In genomic region chr12:32141766-32142165, GRCm38 (mm10) we compare ENCODE assay signal across 25 mouse cellular contexts.
"Had no signal": no experiment of that assay in that cellular context is flagged by ENCODE, and none has a peak within 500 bp of the region (broad histone marks: within the 10 kb centered on the region; RNA-seq: fewer than 3 reads in every experiment).

No protein-coding gene starts in this region.

- H3K36me3 ChIP-seq: heart, embryonic 13.5 days; heart, embryonic 15.5 days; hindbrain, embryonic 13.5 days; hindbrain, embryonic 15.5 days; intestine, embryonic 15.5 days; kidney, embryonic 15.5 days; limb, embryonic 13.5 days; limb, embryonic 15.5 days had no signal

- ATAC-seq: inflammation-experienced regulatory T-cells, adult 6 months; intestine, embryonic 15.5 days had no signal

- DNase-seq: gastrocnemius, postnatal 14 days; gastrocnemius, postnatal 36 days; heart, adult 11 months; heart, adult 2 months; heart, postnatal 14 days; heart, postnatal 36 days; kidney, adult 11 months; kidney, adult 2 months; kidney, adult 9 months; kidney, postnatal 14 days; kidney, postnatal 36 days; layer of hippocampus, adult 9-11 months; layer of hippocampus, postnatal 36 days; left cerebral cortex, postnatal 4 days had no signal

- H3K27ac ChIP-seq: heart, adult 2 months; heart, embryonic 13.5 days; heart, embryonic 15.5 days; hindbrain, embryonic 13.5 days; hindbrain, embryonic 15.5 days; intestine, embryonic 15.5 days; kidney, embryonic 15.5 days; kidney, postnatal 0 days; limb, embryonic 13.5 days; limb, embryonic 15.5 days had no signal

- H3K9me3 ChIP-seq: heart, embryonic 13.5 days; heart, embryonic 15.5 days; hindbrain, embryonic 13.5 days; hindbrain, embryonic 15.5 days; intestine, embryonic 15.5 days; kidney, embryonic 15.5 days; limb, embryonic 13.5 days; limb, embryonic 15.5 days had no signal

- H3K4me1 ChIP-seq: hindbrain, embryonic 13.5 days; hindbrain, embryonic 15.5 days; kidney, embryonic 15.5 days; limb, embryonic 13.5 days had no signal

- H3K4me3 ChIP-seq: heart, adult 2 months; heart, embryonic 13.5 days; heart, embryonic 15.5 days; hindbrain, embryonic 13.5 days; hindbrain, embryonic 15.5 days; intestine, embryonic 15.5 days; kidney, embryonic 15.5 days; limb, embryonic 13.5 days; limb, embryonic 15.5 days had no signal

- H3K9ac ChIP-seq: heart, embryonic 13.5 days; heart, embryonic 15.5 days; hindbrain, embryonic 13.5 days; hindbrain, embryonic 15.5 days; intestine, embryonic 15.5 days; kidney, embryonic 15.5 days; limb, embryonic 13.5 days; limb, embryonic 15.5 days had no signal

- H3K4me2 ChIP-seq: heart, embryonic 11.5 days; heart, embryonic 13.5 days; heart, embryonic 15.5 days; hindbrain, embryonic 13.5 days; hindbrain, embryonic 15.5 days; intestine, embryonic 15.5 days; kidney, embryonic 15.5 days; limb, embryonic 13.5 days; limb, embryonic 15.5 days had no signal

- H3K27me3 ChIP-seq: heart, embryonic 13.5 days; heart, embryonic 15.5 days; hindbrain, embryonic 13.5 days; hindbrain, embryonic 15.5 days; intestine, embryonic 15.5 days; kidney, embryonic 15.5 days; limb, embryonic 13.5 days had no signal
